Mouse (Mus musculus): ENCODE measurements around the gene Sugp2.

- TF ChIP-seq CTCF (IDR thresholded peaks at IDR 0.05; ENCODE audit: borderline replicate concordance, extremely low read depth, insufficient read depth, insufficient read length), result no peak
- no peak for TF ChIP-seq POLR2A (IDR thresholded peaks at IDR 0.05; ENCODE audit: borderline replicate concordance, extremely low read depth, insufficient read depth, insufficient read length, poor library complexity, severe bottlenecking)
These were observed 17.5 kb upstream of the Sugp2 start for GRCm38 (mm10) chr8:70216566-70216965.

Data from brain, embryonic 14.5 days (tissue).